8 mouse cellular contexts compared by ENCODE assay signal in the genomic region with DNA sequence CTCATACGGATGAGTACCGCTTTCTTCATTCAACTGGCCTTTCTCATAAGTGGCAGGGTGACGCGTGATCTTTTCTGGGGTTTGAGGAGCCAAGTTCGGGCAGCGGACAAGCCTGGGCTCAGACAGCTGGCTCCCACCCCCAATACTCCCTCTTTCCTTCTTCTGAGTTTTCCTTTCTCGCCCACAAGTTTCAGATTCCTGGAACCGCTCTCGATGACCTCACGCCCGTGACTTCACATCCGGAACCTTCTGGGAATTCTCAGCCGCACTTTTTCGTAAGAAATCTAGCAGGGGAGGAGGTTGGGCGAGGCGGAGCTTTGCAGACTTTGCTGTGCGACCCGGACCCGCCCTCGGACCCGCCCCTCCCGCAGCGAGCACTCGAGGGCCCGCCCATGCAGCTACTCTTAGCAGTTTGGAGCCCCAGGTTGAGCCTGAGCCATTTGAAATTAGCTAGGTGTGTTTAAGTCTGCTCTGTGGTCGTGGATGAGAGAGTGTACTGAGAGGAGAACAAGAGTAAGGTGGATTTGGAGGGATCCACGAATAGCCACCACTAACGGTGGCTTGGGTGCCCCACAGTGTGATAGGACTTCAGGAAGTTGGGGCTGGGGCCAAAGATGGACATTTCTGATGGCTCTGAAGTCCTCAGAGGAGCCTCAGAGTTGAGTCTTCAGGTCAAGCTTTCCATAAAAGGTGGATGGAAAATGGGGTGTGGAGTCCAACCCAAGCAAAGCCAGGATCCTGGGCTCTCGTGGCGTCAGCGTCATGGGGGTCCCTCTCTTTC. TPM values are rescaled to one million over a fixed set of nuclear protein-coding genes. Genes with fewer than 3 reads are reported as not detected.
DNase-seq lines count a peak whose midpoint lies in the region; ATAC-seq lines count a peak whose summit lies in the region.

No protein-coding gene starts in this region.

- H3K27ac ChIP-seq in limb, embryonic 15.5 days: peak overlapping the region; percentile 82
- no peak overlapping the region for H3K27ac ChIP-seq in midbrain, embryonic 15.5 days

- H3K9me3 ChIP-seq in limb, embryonic 15.5 days: no peaks in the 10 kb centered on the region
- no peaks in the 10 kb centered on the region for H3K9me3 ChIP-seq in midbrain, embryonic 15.5 days

- peak overlapping the region; percentile 31 for H3K9ac ChIP-seq in limb, embryonic 15.5 days
- H3K9ac ChIP-seq in midbrain, embryonic 15.5 days: no peak overlapping the region

- H3K36me3 ChIP-seq in limb, embryonic 15.5 days: no peaks in the 10 kb centered on the region
- H3K36me3 ChIP-seq in midbrain, embryonic 15.5 days (replicated peaks): no peaks in the 10 kb centered on the region

- peak overlapping the region; percentile 44 for H3K4me3 ChIP-seq in limb, embryonic 15.5 days
- H3K4me3 ChIP-seq in midbrain, embryonic 15.5 days: peak overlapping the region; percentile 24

- intact Hi-C loops in gastrocnemius, postnatal 36 days (cut with DNase I): no loop called here

- H3K4me1 ChIP-seq in limb, embryonic 15.5 days: peaks cover 28% of the 10 kb centered on the region
- H3K4me1 ChIP-seq in midbrain, embryonic 15.5 days: peaks cover 6% of the 10 kb centered on the region; the same call in 1 of the 2 replicates

- WGBS in limb, embryonic 15.5 days: 11% methylated on average over 31 of the region's 31 CpGs
- 10% methylated on average over 31 of the region's 31 CpGs for WGBS in midbrain, embryonic 15.5 days

- peak; percentile 90 for ATAC-seq in common myeloid progenitor, adult 5-6 weeks (replicated peaks; ENCODE audit: low read depth, poor library complexity, severe bottlenecking)
- peak; percentile 82 for ATAC-seq in limb, embryonic 15.5 days (ENCODE audit: insufficient number of reproducible peaks, low FRiP score, low TSS enrichment, low read depth)
- no peak; the same call in 1 of the 2 replicates for ATAC-seq in midbrain, embryonic 15.5 days (replicated peaks)

- H3K27me3 ChIP-seq in limb, embryonic 15.5 days: no peaks in the 10 kb centered on the region
- H3K27me3 ChIP-seq in midbrain, embryonic 15.5 days (replicated peaks): no peaks in the 10 kb centered on the region; the same call in 1 of the 2 replicates

- H3K4me2 ChIP-seq in limb, embryonic 15.5 days: peak overlapping the region; percentile 60
- H3K4me2 ChIP-seq in midbrain, embryonic 15.5 days: peak overlapping the region; percentile 51

- peak; percentile 23 to 40 for DNase-seq in cerebellum, adult 18-20 months
- no peak for DNase-seq in cerebellum, postnatal 36 days
- DNase-seq in gastrocnemius, postnatal 36 days: peak; percentile 72 to 78
- DNase-seq in induced T-regulatory cell, adult 2 months (ENCODE audit: low read depth): peak; percentile 93
- DNase-seq in spleen, postnatal 10 days (ENCODE audit: low spot score in 2 of 2): peak; percentile 37 to 73

RNA-seq across cellular contexts. Expression of gene Csrnp1, which starts 17.7 kb away (rescaled TPM):
- 11.9 and 16.9 TPM in 2 replicates for total RNA-seq in common myeloid progenitor, adult 5-6 weeks (2017)
- total RNA-seq in gastrocnemius, postnatal 36 days (2021): 10 to 100 TPM in 1 of 2 experiments, 1 to 10 TPM in 1; 3.0 to 11.0 TPM
- 8.3 and 9.1 TPM in 2 replicates for polyA plus RNA-seq in limb, embryonic 15.5 days (2015; fragmentation: Nextera tagmentation; extraction: Ambion mirVana)
- 1.4 and 1.5 TPM in 2 replicates for polyA plus RNA-seq in midbrain, embryonic 15.5 days (2015; fragmentation: Nextera tagmentation; extraction: Ambion mirVana)

RNA-seq across cellular contexts. Expression of gene Xirp1, which starts 21.3 kb away (rescaled TPM):
- not detected in 2 replicates for total RNA-seq in common myeloid progenitor, adult 5-6 weeks (2017)
- total RNA-seq in gastrocnemius, postnatal 36 days (2021): 100 to 1,000 TPM in 1 of 2 experiments, 10 to 100 TPM in 1; 96.9 to 125 TPM
- polyA plus RNA-seq in limb, embryonic 15.5 days (2015; fragmentation: Nextera tagmentation; extraction: Ambion mirVana): 1.2 and 4.8 TPM in 2 replicates
- polyA plus RNA-seq in midbrain, embryonic 15.5 days (2015; fragmentation: Nextera tagmentation; extraction: Ambion mirVana): 0.03 TPM in 1 of 2 replicates, not detected in the other

Comparison
In these comparisons a context has a peak if more than half of its experiments do, and no peak if none do; other contexts are left out.
1. DNase-seq: peak in cerebellum, adult 18-20 months (2 of 2), gastrocnemius, postnatal 36 days (2 of 2), induced T-regulatory cell, adult 2 months (single experiment) and spleen, postnatal 10 days (2 of 2); none in cerebellum, postnatal 36 days (0 of 2).
2. RNA of gene Xirp1, which starts 21.3 kb away (total RNA-seq): 96.9 to 125 TPM in gastrocnemius, postnatal 36 days; not detected in common myeloid progenitor, adult 5-6 weeks; every median in the first group is over 10 times any median in the second.